In genomic region chr19:6062418-6062817, GRCm38 (mm10) we compare ENCODE assay signal across 8 mouse cellular contexts. TPM values are rescaled to one million over a fixed set of nuclear protein-coding genes. Genes with fewer than 3 reads are reported as not detected.
DNase-seq lines count a peak whose midpoint lies in the region; ATAC-seq and TF ChIP-seq lines count a peak whose summit lies in the region.

No protein-coding gene starts in this region.

- DNase-seq in kidney, adult 8-10 months = no peak
- DNase-seq in ovary, postnatal 36 days (ENCODE audit: low spot score) = no peak
- no peak for DNase-seq in adrenal gland, adult 18-20 months (ENCODE audit: low spot score in 2 of 2)
- no peak for DNase-seq in adrenal gland, postnatal 10 days

- H3K27me3 ChIP-seq in kidney, embryonic 15.5 days = no peaks in the 10 kb centered on the region
- H3K27me3 ChIP-seq in hindbrain, embryonic 15.5 days = no peaks in the 10 kb centered on the region
- no peaks in the 10 kb centered on the region for H3K27me3 ChIP-seq in midbrain, embryonic 15.5 days (replicated peaks)

- TF ChIP-seq CTCF in cortical plate, adult 2 months (IDR thresholded peaks at IDR 0.05; ENCODE audit: extremely low read depth, insufficient read depth, low read length) = no peak

- H3K9ac ChIP-seq in kidney, embryonic 15.5 days = peak overlapping the region; percentile 94
- H3K9ac ChIP-seq in hindbrain, embryonic 15.5 days = peak overlapping the region; percentile 98
- peak overlapping the region; percentile 88 for H3K9ac ChIP-seq in midbrain, embryonic 15.5 days

- no peaks in the 10 kb centered on the region for H3K9me3 ChIP-seq in kidney, embryonic 15.5 days (replicated peaks)
- no peaks in the 10 kb centered on the region for H3K9me3 ChIP-seq in hindbrain, embryonic 15.5 days
- no peaks in the 10 kb centered on the region for H3K9me3 ChIP-seq in midbrain, embryonic 15.5 days

- ATAC-seq in kidney, embryonic 15.5 days (replicated peaks; ENCODE audit: low FRiP score) = no peak
- no peak for ATAC-seq in hindbrain, embryonic 15.5 days (ENCODE audit: low FRiP score, low read depth)
- no peak for ATAC-seq in midbrain, embryonic 15.5 days (replicated peaks)

- TF ChIP-seq POLR2A in cortical plate, adult 2 months (IDR thresholded peaks at IDR 0.05; ENCODE audit: extremely low read depth, insufficient read depth, low read length) = 0 out of 2 replicates have a peak, but pooled peaks have one; percentile 3

- H3K27ac ChIP-seq in kidney, embryonic 15.5 days = peak overlapping the region; percentile 95; the same call in 1 of the 2 replicates
- no peak overlapping the region for H3K27ac ChIP-seq in cortical plate, adult 2 months (ENCODE audit: insufficient read depth, low read length)
- H3K27ac ChIP-seq in hindbrain, embryonic 15.5 days (replicated peaks) = peak overlapping the region; percentile 93; the same call in 1 of the 2 replicates
- H3K27ac ChIP-seq in midbrain, embryonic 15.5 days = 0 out of 2 replicates have a peak overlapping the region, but pooled peaks have one; percentile 88

- H3K36me3 ChIP-seq in kidney, embryonic 15.5 days = peaks cover 19% of the 10 kb centered on the region
- peaks cover 4% of the 10 kb centered on the region; the same call in 1 of the 2 replicates for H3K36me3 ChIP-seq in hindbrain, embryonic 15.5 days
- H3K36me3 ChIP-seq in midbrain, embryonic 15.5 days (replicated peaks) = no peaks in the 10 kb centered on the region

- peaks cover 52% of the 10 kb centered on the region for H3K4me1 ChIP-seq in kidney, embryonic 15.5 days
- H3K4me1 ChIP-seq in cortical plate, adult 2 months (ENCODE audit: control insufficient read depth, insufficient read depth, low read length) = peaks cover 7% of the 10 kb centered on the region
- peaks cover 62% of the 10 kb centered on the region for H3K4me1 ChIP-seq in hindbrain, embryonic 15.5 days (replicated peaks)
- H3K4me1 ChIP-seq in midbrain, embryonic 15.5 days = peaks cover 54% of the 10 kb centered on the region

- WGBS in kidney, embryonic 15.5 days = 47% methylated on average over 5 of the region's 5 CpGs
- 65% methylated on average over 5 of the region's 5 CpGs for WGBS in hindbrain, embryonic 15.5 days
- WGBS in midbrain, embryonic 15.5 days = 81% methylated on average over 5 of the region's 5 CpGs

- peak overlapping the region; percentile 80 for H3K4me3 ChIP-seq in kidney, embryonic 15.5 days (replicated peaks)
- H3K4me3 ChIP-seq in cortical plate, adult 2 months (ENCODE audit: insufficient read depth, low read length) = peak overlapping the region; percentile 67
- H3K4me3 ChIP-seq in hindbrain, embryonic 15.5 days = peak overlapping the region; percentile 93
- H3K4me3 ChIP-seq in midbrain, embryonic 15.5 days = peak overlapping the region; percentile 70

- peak overlapping the region; percentile 98 for H3K4me2 ChIP-seq in kidney, embryonic 15.5 days
- H3K4me2 ChIP-seq in hindbrain, embryonic 15.5 days = peak overlapping the region; percentile 99
- H3K4me2 ChIP-seq in midbrain, embryonic 15.5 days = peak overlapping the region; percentile 97

RNA-seq across cellular contexts. Expression of gene Znhit2, which starts 1.4 kb away (rescaled TPM):
- 33.0 and 33.2 TPM in 2 replicates for polyA plus RNA-seq in kidney, embryonic 15.5 days (2015; fragmentation: Nextera tagmentation; extraction: Ambion mirVana)
- 58.0 and 58.9 TPM in 2 replicates for polyA plus RNA-seq in cortical plate, adult 2 months (2012; rRNA removed)
- 33.0 and 34.8 TPM in 2 replicates for polyA plus RNA-seq in hindbrain, embryonic 15.5 days (2015; fragmentation: Nextera tagmentation; extraction: Ambion mirVana)
- polyA plus RNA-seq in midbrain, embryonic 15.5 days (2015; fragmentation: Nextera tagmentation; extraction: Ambion mirVana) = 30.8 and 34.7 TPM in 2 replicates
- total RNA-seq in adrenal gland, adult 18-20 months (2021) = 10 to 100 TPM; 29.1 to 32.9 TPM
- 10 to 100 TPM; 21.6 to 26.1 TPM for total RNA-seq in adrenal gland, postnatal 10 days (2021)

RNA-seq across cellular contexts. Expression of gene Fau, which starts 4.8 kb away (rescaled TPM):
- 741 and 838 TPM in 2 replicates for polyA plus RNA-seq in kidney, embryonic 15.5 days (2015; fragmentation: Nextera tagmentation; extraction: Ambion mirVana)
- polyA plus RNA-seq in cortical plate, adult 2 months (2012; rRNA removed) = 920 and 922 TPM in 2 replicates
- polyA plus RNA-seq in hindbrain, embryonic 15.5 days (2015; fragmentation: Nextera tagmentation; extraction: Ambion mirVana) = 503 and 507 TPM in 2 replicates
- 459 and 483 TPM in 2 replicates for polyA plus RNA-seq in midbrain, embryonic 15.5 days (2015; fragmentation: Nextera tagmentation; extraction: Ambion mirVana)
- 1,000 to 10,000 TPM; 1,067 to 1,157 TPM for total RNA-seq in adrenal gland, adult 18-20 months (2021)
- 1,000 to 10,000 TPM; 1,154 to 1,182 TPM for total RNA-seq in adrenal gland, postnatal 10 days (2021)

RNA-seq across cellular contexts. Expression of gene Mrpl49, which starts 4.8 kb away (rescaled TPM):
- polyA plus RNA-seq in kidney, embryonic 15.5 days (2015; fragmentation: Nextera tagmentation; extraction: Ambion mirVana) = 77.9 and 81.6 TPM in 2 replicates
- polyA plus RNA-seq in cortical plate, adult 2 months (2012; rRNA removed) = 41.4 and 44.4 TPM in 2 replicates
- 62.3 and 64.4 TPM in 2 replicates for polyA plus RNA-seq in hindbrain, embryonic 15.5 days (2015; fragmentation: Nextera tagmentation; extraction: Ambion mirVana)
- polyA plus RNA-seq in midbrain, embryonic 15.5 days (2015; fragmentation: Nextera tagmentation; extraction: Ambion mirVana) = 62.5 and 65.1 TPM in 2 replicates
- total RNA-seq in adrenal gland, adult 18-20 months (2021) = 10 to 100 TPM; 53.3 to 59.7 TPM
- total RNA-seq in adrenal gland, postnatal 10 days (2021) = 10 to 100 TPM; 58.2 to 59.4 TPM

RNA-seq across cellular contexts. Expression of gene Tm7sf2, which starts 5.8 kb away (rescaled TPM):
- polyA plus RNA-seq in kidney, embryonic 15.5 days (2015; fragmentation: Nextera tagmentation; extraction: Ambion mirVana) = 23.6 and 24.9 TPM in 2 replicates
- 59.3 and 60.1 TPM in 2 replicates for polyA plus RNA-seq in cortical plate, adult 2 months (2012; rRNA removed)
- polyA plus RNA-seq in hindbrain, embryonic 15.5 days (2015; fragmentation: Nextera tagmentation; extraction: Ambion mirVana) = 58.6 and 60.1 TPM in 2 replicates
- polyA plus RNA-seq in midbrain, embryonic 15.5 days (2015; fragmentation: Nextera tagmentation; extraction: Ambion mirVana) = 51.3 and 53.8 TPM in 2 replicates
- total RNA-seq in adrenal gland, adult 18-20 months (2021) = 10 to 100 TPM; 19.7 to 36.7 TPM
- 10 to 100 TPM; 14.3 to 15.9 TPM for total RNA-seq in adrenal gland, postnatal 10 days (2021)

RNA-seq across cellular contexts. Expression of gene Vps51, which starts 14.6 kb away (rescaled TPM):
- 70.3 and 78.5 TPM in 2 replicates for polyA plus RNA-seq in kidney, embryonic 15.5 days (2015; fragmentation: Nextera tagmentation; extraction: Ambion mirVana)
- polyA plus RNA-seq in cortical plate, adult 2 months (2012; rRNA removed) = 97.2 and 98.2 TPM in 2 replicates
- 84.8 and 94.0 TPM in 2 replicates for polyA plus RNA-seq in hindbrain, embryonic 15.5 days (2015; fragmentation: Nextera tagmentation; extraction: Ambion mirVana)
- polyA plus RNA-seq in midbrain, embryonic 15.5 days (2015; fragmentation: Nextera tagmentation; extraction: Ambion mirVana) = 100.0 and 102 TPM in 2 replicates
- 10 to 100 TPM; 51.6 to 58.8 TPM for total RNA-seq in adrenal gland, adult 18-20 months (2021)
- 10 to 100 TPM; 45.1 to 61.3 TPM for total RNA-seq in adrenal gland, postnatal 10 days (2021)
